Mouse (Mus musculus) kidney, embryonic 14.5 days (tissue): ENCODE measurements around the gene Iqcd. TPM values are rescaled to one million over a fixed set of nuclear protein-coding genes. Genes with fewer than 3 reads are reported as not detected.

Experiments used
- ATAC-seq: fragments of 200-750 bp; cut with Nextera tagmentation; 2 replicates; pipeline ENCODE4 v1.8.0; 2017; ENCODE audit warnings: moderate number of reproducible peaks, mild to moderate bottlenecking, moderate TSS enrichment, moderate library complexity; ENCODE audit not compliant: low FRiP score, low TSS enrichment
- H3K27ac ChIP-seq: fragments of 300-500 bp; sonication (generic); 2 replicates; pipeline ENCODE4 v1.5.1; 2014; ENCODE audit warnings: low read depth, mild to moderate bottlenecking, low read length, moderate library complexity, mixed read lengths
- H3K27me3 ChIP-seq: fragments of 300-500 bp; sonication (generic); 2 replicates; pipeline ENCODE4 v1.6.1; 2014; ENCODE audit warnings: mild to moderate bottlenecking, low read length; ENCODE audit not compliant: control insufficient read depth, insufficient read depth
- H3K36me3 ChIP-seq: fragments of 300-500 bp; sonication (generic); 2 replicates; pipeline ENCODE4 v1.6.1; 2014; ENCODE audit warnings: low read length, mixed read lengths; ENCODE audit not compliant: control insufficient read depth, insufficient read depth
- H3K4me1 ChIP-seq: fragments of 300-500 bp; sonication (generic); 2 replicates; pipeline ENCODE4 v1.6.1; 2014; ENCODE audit warnings: low read length, mixed read lengths; ENCODE audit not compliant: control insufficient read depth, insufficient read depth
- H3K4me2 ChIP-seq: fragments of 300-500 bp; sonication (generic); replicated peaks from 2 replicates; pipeline ENCODE4 v1.6.1; 2014; ENCODE audit warnings: low read depth, mild to moderate bottlenecking, low read length
- H3K4me3 ChIP-seq: fragments of 300-500 bp; sonication (generic); 2 replicates; pipeline ENCODE4 v1.5.1; 2014; ENCODE audit warnings: mild to moderate bottlenecking, low read length
- H3K9ac ChIP-seq: fragments of 300-500 bp; sonication (generic); 2 replicates; pipeline ENCODE4 v1.6.1; 2014; ENCODE audit warnings: low read depth, mild to moderate bottlenecking, low read length, moderate library complexity
- H3K9me3 ChIP-seq: fragments of 300-500 bp; sonication (generic); 2 replicates; pipeline ENCODE4 v1.6.1; 2016; ENCODE audit warnings: low read length; ENCODE audit not compliant: control insufficient read depth
- WGBS: fragments of 180-500 bp; shearing (Covaris S2); extraction: QIAGEN DNeasy Blood & Tissue Kit; methylation state at CpG from one replicate; pipeline ENCODE4 v1.1.7; 2014; 5-methylcytosine and 5-hydroxymethylcytosine counted together
- polyA plus RNA-seq: library from polyadenylated mRNA; unstranded; fragments of >200 nt; fragmentation: Nextera tagmentation; extraction: Ambion mirVana; gene quantifications from 2 replicates; pipeline ENCODE4 v1.2.1, GENCODE M21; 2014

The Iqcd gene
- polyA plus RNA-seq, 1 experiment from 2014 or later: 1.4 TPM

DNA sequence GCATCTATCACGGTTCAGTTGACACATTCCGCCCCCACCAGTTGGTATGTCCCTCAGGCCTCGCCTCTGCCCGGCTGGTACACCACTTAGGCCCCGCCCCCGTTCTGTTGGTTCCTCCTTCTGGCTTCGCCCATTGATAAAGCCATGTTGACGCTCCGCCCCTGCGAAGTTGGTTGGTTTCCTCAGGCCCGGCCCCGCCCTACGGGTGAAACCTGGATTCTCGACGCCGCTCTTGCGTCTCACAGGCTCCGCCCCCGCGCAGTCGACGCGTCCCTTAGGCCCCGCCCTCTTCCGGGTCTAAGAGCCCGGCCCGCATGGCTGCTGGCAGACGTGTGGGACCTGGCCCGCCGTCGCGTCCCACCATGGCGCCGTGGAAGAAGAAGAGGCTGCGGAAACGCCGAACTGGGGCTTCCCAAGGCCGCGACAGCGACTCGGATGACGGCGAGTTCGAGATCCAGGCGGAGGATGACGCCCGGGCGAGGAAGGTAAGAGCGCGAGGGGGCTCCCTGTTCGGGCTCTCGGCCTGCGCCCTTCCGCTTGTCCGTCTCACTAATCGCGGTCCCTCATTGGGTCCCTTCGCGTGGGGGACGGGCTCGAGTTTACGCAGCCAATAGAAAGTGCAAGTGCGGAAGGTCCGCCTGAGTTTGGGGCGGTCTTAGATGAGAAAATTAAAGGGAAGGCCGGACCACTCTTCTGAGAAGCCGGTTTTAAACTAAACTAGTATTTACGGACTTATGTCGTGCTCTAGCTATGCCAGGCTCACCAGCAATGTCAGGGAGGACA lies 24.2 kb downstream of the Iqcd start:
- no peaks in the 10 kb centered on the region for H3K9me3 ChIP-seq
- H3K27me3 ChIP-seq: no peaks in the 10 kb centered on the region
- peak overlapping the region; percentile 70 for H3K27ac ChIP-seq
- peaks cover 11% of the 10 kb centered on the region; the same call in 1 of the 2 replicates for H3K36me3 ChIP-seq
- WGBS: under 1% methylated on average over 69 of the region's 69 CpGs
- peak overlapping the region; percentile 65 for H3K9ac ChIP-seq
- ATAC-seq: peak; percentile 94
- H3K4me2 ChIP-seq: peak overlapping the region; percentile 79
- peak overlapping the region; percentile 68 for H3K4me3 ChIP-seq
- H3K4me1 ChIP-seq: peaks cover 14% of the 10 kb centered on the region

DNA sequence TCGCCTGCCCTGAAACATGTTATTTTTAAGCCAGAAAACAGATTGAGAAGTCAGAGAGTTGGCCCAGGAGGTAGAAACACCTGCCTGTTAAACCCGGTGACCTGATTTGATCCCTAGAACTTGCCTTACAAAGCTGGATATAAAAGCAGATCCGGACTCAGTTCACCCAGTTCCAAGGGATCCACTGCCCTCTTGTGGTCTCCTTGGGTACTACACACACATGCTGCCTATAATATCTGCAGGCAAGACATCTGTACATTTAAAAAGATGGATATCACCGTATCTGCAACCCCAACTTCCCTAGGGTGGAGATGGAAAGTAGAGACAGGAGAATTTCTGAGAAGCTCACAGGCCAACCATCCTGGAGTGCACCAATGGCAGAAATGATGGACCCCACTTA lies 27.1 kb downstream of the Iqcd start:
- ATAC-seq: no peak

DNA sequence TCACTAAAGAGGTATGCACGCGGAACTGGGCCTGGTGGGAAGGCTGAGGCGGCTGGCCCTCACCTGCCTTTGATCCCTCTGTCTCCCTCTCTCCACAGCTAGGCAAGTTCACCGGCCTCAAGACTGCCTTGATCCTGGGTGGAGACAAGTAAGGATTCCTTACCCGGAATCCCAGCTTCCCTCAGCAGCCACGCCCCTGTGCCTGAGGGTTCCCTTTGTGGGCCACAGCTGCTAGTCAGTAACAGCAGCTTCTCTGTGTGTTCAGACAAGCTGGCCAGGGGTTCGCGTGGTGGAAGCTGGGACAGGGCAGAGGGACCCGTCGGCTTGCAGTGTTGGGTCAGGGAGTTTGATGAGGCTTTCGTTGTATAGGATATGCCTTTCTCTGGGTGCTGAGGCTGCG lies 30.0 kb downstream of the Iqcd start:
- 90% methylated on average over 12 of the region's 12 CpGs for WGBS
- ATAC-seq: no peak
- no peak overlapping the region for H3K27ac ChIP-seq

More for the DNA sequence above, 27.1 kb downstream of the Iqcd start:
- H3K27me3 ChIP-seq: no peaks in the 10 kb centered on the region
- 98% methylated on average over 4 of the region's 4 CpGs for WGBS
- H3K36me3 ChIP-seq: peaks cover 39% of the 10 kb centered on the region
- no peaks in the 10 kb centered on the region for H3K9me3 ChIP-seq
- H3K4me1 ChIP-seq: peaks cover 13% of the 10 kb centered on the region
- H3K4me2 ChIP-seq: no peak overlapping the region
- no peak overlapping the region for H3K9ac ChIP-seq
- H3K27ac ChIP-seq: no peak overlapping the region
- no peak overlapping the region for H3K4me3 ChIP-seq

DNA sequence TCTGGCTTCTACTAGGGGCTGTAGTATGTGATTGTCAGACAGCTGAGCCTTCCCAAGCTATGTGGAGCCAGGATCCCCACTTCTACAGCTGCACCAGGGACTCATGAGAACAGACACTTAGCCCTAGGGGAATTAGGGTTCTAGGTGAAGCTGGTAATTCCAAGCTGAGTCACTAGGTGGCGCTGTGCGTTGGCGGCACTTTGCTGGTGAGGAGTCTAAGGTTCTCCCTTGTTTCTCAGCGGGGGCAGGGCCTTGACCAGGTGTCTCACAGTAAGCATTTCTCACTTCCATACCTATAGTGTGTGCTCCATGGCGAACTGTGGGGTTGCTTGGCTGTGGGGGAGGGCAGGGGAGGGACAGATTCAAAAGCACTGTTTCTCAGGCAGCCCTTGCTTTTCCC lies 30.4 kb downstream of the Iqcd start:
- H3K27me3 ChIP-seq: no peaks in the 10 kb centered on the region
- ATAC-seq: no peak
- no peak overlapping the region for H3K4me3 ChIP-seq
- 18% methylated on average over 5 of the region's 5 CpGs for WGBS
- peaks cover 70% of the 10 kb centered on the region for H3K36me3 ChIP-seq
- H3K4me2 ChIP-seq: no peak overlapping the region
- H3K27ac ChIP-seq: no peak overlapping the region
- no peaks in the 10 kb centered on the region for H3K4me1 ChIP-seq
- H3K9me3 ChIP-seq: no peaks in the 10 kb centered on the region
- H3K9ac ChIP-seq: no peak overlapping the region

More for the DNA sequence above, 30.0 kb downstream of the Iqcd start:
- Histone ChIP-seq H3K4me3 (no peak overlapping the region), H3K9ac (no peak overlapping the region), H3K4me1 (peaks cover 3% of the 10 kb centered on the region; the same call in 1 of the 2 replicates), H3K9me3 (no peaks in the 10 kb centered on the region), H3K36me3 (peaks cover 66% of the 10 kb centered on the region), H3K27me3 (no peaks in the 10 kb centered on the region), H3K4me2 (no peak overlapping the region)

DNA sequence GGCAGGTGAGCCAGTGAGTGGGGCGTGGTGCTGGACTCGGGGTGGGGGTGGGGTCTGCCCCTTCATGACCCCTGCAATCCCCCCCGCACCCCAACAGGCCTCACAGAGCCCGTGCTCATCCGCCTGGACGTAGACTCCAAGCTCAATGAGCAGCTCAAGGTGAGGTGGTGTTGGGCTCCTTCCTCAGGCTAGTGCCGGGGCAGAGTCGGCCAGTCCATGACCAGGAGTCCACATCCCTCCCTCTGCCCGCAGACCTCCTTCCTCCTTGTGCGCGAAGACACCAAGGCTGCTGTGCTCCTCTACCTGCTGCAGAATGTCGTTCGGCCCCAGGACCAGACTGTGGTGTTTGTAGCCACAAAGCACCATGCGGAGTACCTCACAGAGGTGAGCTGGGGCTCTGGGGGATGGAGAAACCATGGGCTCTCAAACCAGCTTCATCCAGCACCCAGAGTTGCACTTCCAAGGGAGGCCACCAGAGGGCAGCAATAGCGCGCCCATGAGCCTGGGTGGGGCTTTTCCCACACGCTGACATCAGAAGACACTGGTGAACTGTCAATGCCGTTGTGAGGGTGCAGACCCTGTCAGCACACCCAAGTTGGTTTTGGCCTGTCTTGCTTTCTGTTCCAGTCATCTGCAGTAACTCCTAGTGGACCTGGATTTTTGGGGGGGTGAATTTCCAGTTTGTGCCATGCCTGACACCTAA lies 31.7 kb downstream of the Iqcd start:
- 73% methylated on average over 18 of the region's 18 CpGs for WGBS
- Histone ChIP-seq H3K36me3 (peaks cover 83% of the 10 kb centered on the region), H3K4me1 (no peaks in the 10 kb centered on the region), H3K9ac (no peak overlapping the region), H3K27ac (no peak overlapping the region), H3K4me3 (no peak overlapping the region), H3K9me3 (no peaks in the 10 kb centered on the region), H3K27me3 (no peaks in the 10 kb centered on the region), H3K4me2 (no peak overlapping the region)
- no peak for ATAC-seq

DNA sequence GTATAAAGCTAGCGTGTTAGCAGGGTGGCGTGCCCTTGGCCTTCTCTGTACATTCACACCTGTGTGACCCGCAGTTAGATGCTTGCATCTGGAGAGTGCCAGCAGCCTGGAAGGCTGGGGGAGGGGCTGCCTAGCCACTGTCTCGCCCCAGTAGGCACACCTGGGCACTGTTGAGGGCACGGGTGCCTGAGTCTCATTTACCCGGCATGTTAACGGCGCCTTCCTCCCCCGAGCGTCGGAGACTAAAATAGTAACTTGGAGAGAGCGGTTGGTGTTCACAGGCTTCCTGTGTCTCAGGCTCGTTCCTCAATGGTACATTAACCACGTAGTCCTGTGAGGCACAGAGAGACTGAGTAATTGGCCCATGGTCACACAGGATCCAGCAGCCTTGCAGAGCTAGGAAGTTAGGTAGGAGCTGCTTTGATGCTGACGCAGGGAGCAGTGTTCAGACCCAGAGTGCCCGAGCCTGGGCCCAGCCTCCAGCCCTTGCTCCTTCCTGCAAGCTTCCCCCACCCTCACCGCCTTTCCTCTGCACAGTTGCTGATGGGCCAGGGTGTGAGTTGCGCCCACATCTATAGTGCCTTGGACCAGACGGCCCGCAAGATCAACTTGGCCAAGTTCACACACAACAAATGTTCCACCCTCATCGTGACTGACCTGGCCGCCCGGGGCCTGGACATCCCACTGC lies 32.4 kb downstream of the Iqcd start:
- Histone ChIP-seq H3K27me3 (no peaks in the 10 kb centered on the region), H3K4me3 (no peak overlapping the region), H3K27ac (no peak overlapping the region), H3K4me1 (no peaks in the 10 kb centered on the region), H3K4me2 (no peak overlapping the region), H3K36me3 (peaks cover 89% of the 10 kb centered on the region), H3K9me3 (no peaks in the 10 kb centered on the region), H3K9ac (no peak overlapping the region)
- ATAC-seq: no peak
- WGBS: 77% methylated on average over 23 of the region's 23 CpGs

DNA sequence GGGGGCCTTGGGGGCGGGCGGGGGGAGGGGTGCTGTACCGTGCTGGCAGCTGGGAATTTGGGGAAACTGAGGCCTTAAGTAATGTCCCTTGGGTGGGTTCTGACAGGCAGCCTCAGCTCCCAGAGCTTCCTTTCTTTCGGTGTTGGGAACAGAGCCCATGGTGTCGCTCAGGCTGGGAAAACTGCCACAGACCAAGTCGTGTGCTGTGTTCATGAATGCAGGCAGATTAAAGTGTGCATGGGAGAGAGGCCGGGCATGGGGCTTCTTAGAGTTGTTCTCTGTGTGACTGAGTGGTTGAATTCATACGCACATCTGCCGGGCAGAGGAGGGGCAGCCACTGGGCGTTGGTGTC lies 33.0 kb downstream of the Iqcd start:
- no peaks in the 10 kb centered on the region for H3K27me3 ChIP-seq
- H3K9ac ChIP-seq: no peak overlapping the region
- WGBS: 96% methylated on average over 10 of the region's 10 CpGs
- no peaks in the 10 kb centered on the region for H3K4me1 ChIP-seq
- no peak overlapping the region for H3K27ac ChIP-seq
- H3K4me2 ChIP-seq: no peak overlapping the region
- H3K36me3 ChIP-seq: peaks cover 92% of the 10 kb centered on the region
- no peak for ATAC-seq
- H3K9me3 ChIP-seq: no peaks in the 10 kb centered on the region
- H3K4me3 ChIP-seq: no peak overlapping the region

DNA sequence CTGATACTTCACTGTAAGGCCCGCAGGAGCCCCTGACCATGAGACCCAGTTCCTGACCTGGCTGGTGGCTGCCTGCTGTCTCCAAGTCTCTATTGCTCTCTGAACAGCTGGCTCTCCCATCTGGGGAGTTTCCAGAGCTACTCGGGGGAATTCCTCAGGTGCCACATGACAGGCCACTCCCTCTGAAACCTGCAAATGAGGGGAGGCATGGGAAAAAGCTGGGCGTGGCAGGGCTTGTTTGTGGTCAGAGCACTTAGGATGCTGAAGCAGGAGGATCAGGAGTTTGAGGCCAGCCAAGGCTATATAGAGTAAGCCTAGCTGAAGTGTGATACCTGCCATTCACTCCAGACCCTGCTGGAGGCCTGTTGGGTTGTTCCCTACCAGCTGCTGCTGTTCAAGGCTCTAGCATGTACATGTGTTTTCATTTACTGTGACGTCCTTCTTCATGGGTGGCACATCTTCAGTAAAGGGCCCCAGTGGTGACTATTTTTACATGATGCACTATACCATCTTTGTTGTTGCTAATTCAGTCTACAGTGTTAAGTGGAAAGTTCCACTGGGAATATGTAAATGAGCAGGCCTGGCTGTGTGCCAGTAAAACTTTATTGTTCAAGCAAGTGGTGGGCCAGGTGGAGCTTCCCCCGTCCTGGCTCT lies 33.5 kb downstream of the Iqcd start:
- no peaks in the 10 kb centered on the region for H3K4me1 ChIP-seq
- 70% methylated on average over 5 of the region's 5 CpGs for WGBS
- no peaks in the 10 kb centered on the region for H3K9me3 ChIP-seq
- H3K27ac ChIP-seq: no peak overlapping the region
- H3K36me3 ChIP-seq: peaks cover 93% of the 10 kb centered on the region
- H3K4me3 ChIP-seq: no peak overlapping the region
- H3K4me2 ChIP-seq: no peak overlapping the region
- ATAC-seq: no peak
- H3K27me3 ChIP-seq: no peaks in the 10 kb centered on the region
- no peak overlapping the region for H3K9ac ChIP-seq
